Mouse (Mus musculus) lung, postnatal 0 days (tissue): ENCODE measurements at regions not wholly inside any gene's neighbourhood (a gene's known extent, or its start where the extent isn't known, plus 50 kb on each side); places are given as distances from the start of the nearest gene placed in this dataset.

Experiments used
- CTCF ChIP-seq: IDR thresholded peaks from 2 replicates; pipeline ENCODE4 v1.5.1; 2016; ENCODE audit warnings: antibody characterized with exemption, mild to moderate bottlenecking
- EP300 ChIP-seq: IDR thresholded peaks from 2 replicates; pipeline ENCODE4 v1.6.1; 2016; ENCODE audit warnings: antibody characterized with exemption, mild to moderate bottlenecking, control low read depth

DNA sequence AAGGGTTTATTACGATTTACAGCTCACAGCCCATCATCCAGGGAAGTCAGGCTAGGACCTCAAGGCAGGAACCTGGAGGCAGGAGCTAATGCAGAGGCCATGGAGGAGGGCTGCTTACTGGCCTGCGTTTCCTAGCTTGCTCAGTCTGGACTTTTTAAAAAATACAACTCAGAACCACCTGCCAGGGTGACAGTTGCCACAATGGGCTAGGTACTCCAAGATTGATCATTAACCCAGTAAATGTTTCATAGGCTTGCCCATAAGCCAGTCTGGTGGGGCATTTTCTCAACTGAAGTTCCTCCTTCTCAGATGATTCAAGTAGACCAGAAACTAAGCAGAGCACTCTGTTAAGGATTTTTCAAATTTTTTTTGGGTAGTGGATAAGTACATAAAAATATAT, 52.1 kb upstream of the Sntg2 start:
- no peak for TF ChIP-seq CTCF
- no peak for TF ChIP-seq EP300
